Mouse (Mus musculus) limb, embryonic 12.5 days (tissue): ENCODE data around the gene Pmepa1. TPM values are rescaled to one million over a fixed set of nuclear protein-coding genes. Genes with fewer than 3 reads are reported as not detected.

Experiments
- ATAC-seq: fragments of 200-750 bp; cut with Nextera tagmentation; 2 replicates; pipeline ENCODE4 v1.8.0; 2017; ENCODE audit warnings: low read depth, moderate TSS enrichment; ENCODE audit not compliant: insufficient number of reproducible peaks, insufficient read depth, low FRiP score, low TSS enrichment
- H3K27ac ChIP-seq: fragments of 300-500 bp; sonication (generic); 2 replicates; pipeline ENCODE4 v1.5.1; 2016; ENCODE audit warnings: mild to moderate bottlenecking, moderate library complexity
- H3K27me3 ChIP-seq: fragments of 300-500 bp; sonication (generic); 2 replicates; pipeline ENCODE4 v1.6.1; 2016; ENCODE audit warnings: mild to moderate bottlenecking, moderate library complexity
- H3K36me3 ChIP-seq: fragments of 300-500 bp; sonication (generic); 2 replicates; pipeline ENCODE4 v1.6.1; 2016; ENCODE audit warnings: mild to moderate bottlenecking, moderate library complexity
- H3K4me1 ChIP-seq: fragments of 300-500 bp; sonication (generic); replicated peaks from 2 replicates; pipeline ENCODE4 v1.6.1; 2016
- H3K4me2 ChIP-seq: fragments of 300-500 bp; sonication (generic); 2 replicates; pipeline ENCODE4 v1.6.1; 2016; ENCODE audit warnings: mild to moderate bottlenecking, moderate library complexity
- H3K4me3 ChIP-seq: fragments of 300-500 bp; sonication (generic); replicated peaks from 2 replicates; pipeline ENCODE4 v1.5.1; 2016; ENCODE audit warnings: mild to moderate bottlenecking
- H3K9ac ChIP-seq: fragments of 300-500 bp; sonication (generic); replicated peaks from 2 replicates; pipeline ENCODE4 v1.6.1; 2016; ENCODE audit warnings: mild to moderate bottlenecking, moderate library complexity
- H3K9me3 ChIP-seq: fragments of 300-500 bp; sonication (generic); 2 replicates; pipeline ENCODE4 v1.6.1; 2016; ENCODE audit warnings: mild to moderate bottlenecking, moderate library complexity
- WGBS: fragments of 180-500 bp; shearing (Covaris S2); methylation state at CpG from one replicate; pipeline ENCODE4 v1.1.7; 2016; 5-methylcytosine and 5-hydroxymethylcytosine counted together
- polyA plus RNA-seq: library from polyadenylated mRNA; unstranded; fragments of >200 nt; fragmentation: Nextera tagmentation; extraction: Ambion mirVana; gene quantifications from 2 replicates; pipeline ENCODE4 v1.2.1, GENCODE M21; 2016

Gene Pmepa1
- polyA plus RNA-seq, 1 experiment from 2014 or later, result 4.0 TPM

GRCm38 (mm10) chr2:173183836-173184460, 92.4 kb downstream of the Pmepa1 start:
- Histone ChIP-seq H3K27ac (no peak overlapping the region), H3K4me3 (no peak overlapping the region), H3K36me3 (no peaks in the 10 kb centered on the region), H3K4me1 (peaks cover 14% of the 10 kb centered on the region), H3K9me3 (no peaks in the 10 kb centered on the region), H3K27me3 (peaks cover 42% of the 10 kb centered on the region), H3K9ac (no peak overlapping the region), H3K4me2 (no peak overlapping the region)
- WGBS, result 5% methylated on average over 8 of the region's 8 CpGs
- peak; percentile 29; the same call in 1 of the 2 replicates for ATAC-seq

GRCm38 (mm10) chr2:173183311-173183710, 93.0 kb downstream of the Pmepa1 start:
- no peak overlapping the region for H3K9ac ChIP-seq
- H3K27ac ChIP-seq, result no peak overlapping the region
- peaks cover 45% of the 10 kb centered on the region for H3K27me3 ChIP-seq
- H3K4me3 ChIP-seq, result no peak overlapping the region
- H3K4me2 ChIP-seq, result no peak overlapping the region
- 84% methylated on average over 10 of the region's 10 CpGs for WGBS
- H3K4me1 ChIP-seq, result peaks cover 14% of the 10 kb centered on the region
- H3K9me3 ChIP-seq, result no peaks in the 10 kb centered on the region
- no peaks in the 10 kb centered on the region for H3K36me3 ChIP-seq
- ATAC-seq, result no peak

- H3K9ac ChIP-seq, result no peak overlapping the region
- no peak overlapping the region for H3K27ac ChIP-seq
- no peak overlapping the region for H3K4me2 ChIP-seq
- H3K4me3 ChIP-seq, result no peak overlapping the region
- H3K4me1 ChIP-seq, result peaks cover 14% of the 10 kb centered on the region
- H3K36me3 ChIP-seq, result no peaks in the 10 kb centered on the region
- no peaks in the 10 kb centered on the region for H3K9me3 ChIP-seq
- 78% methylated on average over 7 of the region's 7 CpGs for WGBS
- peaks cover 50% of the 10 kb centered on the region for H3K27me3 ChIP-seq
- no peak for ATAC-seq
Observed at GRCm38 (mm10) chr2:173182796-173183195, 93.5 kb downstream of the Pmepa1 start.

GRCm38 (mm10) chr2:173181901-173182300, 94.4 kb downstream of the Pmepa1 start:
- H3K4me3 ChIP-seq, result no peak overlapping the region
- H3K4me2 ChIP-seq, result no peak overlapping the region
- H3K4me1 ChIP-seq, result peaks cover 14% of the 10 kb centered on the region
- no peak overlapping the region for H3K9ac ChIP-seq
- no peaks in the 10 kb centered on the region for H3K36me3 ChIP-seq
- no peaks in the 10 kb centered on the region for H3K9me3 ChIP-seq
- WGBS, result 86% methylated on average over 7 of the region's 7 CpGs
- H3K27me3 ChIP-seq, result peaks cover 51% of the 10 kb centered on the region
- no peak for ATAC-seq
- no peak overlapping the region for H3K27ac ChIP-seq

- WGBS, result 64% methylated on average over 4 of the region's 5 CpGs
Observed at GRCm38 (mm10) chr2:173181486-173181885, 94.8 kb downstream of the Pmepa1 start.

GRCm38 (mm10) chr2:173180721-173181388, 95.5 kb downstream of the Pmepa1 start:
- no peaks in the 10 kb centered on the region for H3K36me3 ChIP-seq
- no peak overlapping the region for H3K9ac ChIP-seq
- 0 out of 2 replicates have a peak, but pooled peaks cover 1% of the 10 kb centered on the region for H3K9me3 ChIP-seq
- H3K4me3 ChIP-seq, result no peak overlapping the region
- no peak overlapping the region for H3K4me2 ChIP-seq
- peaks cover 54% of the 10 kb centered on the region for H3K27me3 ChIP-seq
- no peak overlapping the region for H3K27ac ChIP-seq
- WGBS, result 78% methylated on average over 11 of the region's 11 CpGs
- H3K4me1 ChIP-seq, result peaks cover 14% of the 10 kb centered on the region
- no peak for ATAC-seq

More at GRCm38 (mm10) chr2:173181486-173181885, 94.8 kb downstream of the Pmepa1 start:
- no peak overlapping the region for H3K27ac ChIP-seq
- H3K4me3 ChIP-seq, result no peak overlapping the region
- peaks cover 14% of the 10 kb centered on the region for H3K4me1 ChIP-seq
- H3K27me3 ChIP-seq, result peaks cover 54% of the 10 kb centered on the region
- no peaks in the 10 kb centered on the region for H3K9me3 ChIP-seq
- ATAC-seq, result no peak
- no peaks in the 10 kb centered on the region for H3K36me3 ChIP-seq
- H3K9ac ChIP-seq, result no peak overlapping the region
- H3K4me2 ChIP-seq, result no peak overlapping the region

- Histone ChIP-seq H3K27me3 (peaks cover 51% of the 10 kb centered on the region), H3K9me3 (0 out of 2 replicates have a peak, but pooled peaks cover 4% of the 10 kb centered on the region), H3K4me2 (no peak overlapping the region), H3K4me3 (no peak overlapping the region), H3K27ac (no peak overlapping the region), H3K9ac (no peak overlapping the region), H3K4me1 (peaks cover 14% of the 10 kb centered on the region), H3K36me3 (no peaks in the 10 kb centered on the region)
- no peak for ATAC-seq
- 83% methylated on average over 4 of the region's 4 CpGs for WGBS
Observed at GRCm38 (mm10) chr2:173180026-173180425, 96.3 kb downstream of the Pmepa1 start.

GRCm38 (mm10) chr2:173179046-173179445, 97.3 kb downstream of the Pmepa1 start:
- Histone ChIP-seq H3K4me2 (no peak overlapping the region), H3K9ac (no peak overlapping the region), H3K4me3 (no peak overlapping the region), H3K9me3 (0 out of 2 replicates have a peak, but pooled peaks cover 4% of the 10 kb centered on the region), H3K27me3 (peaks cover 49% of the 10 kb centered on the region), H3K4me1 (peaks cover 22% of the 10 kb centered on the region), H3K27ac (no peak overlapping the region), H3K36me3 (no peaks in the 10 kb centered on the region)
- no peak for ATAC-seq
- WGBS, result 87% methylated on average over 7 of the region's 7 CpGs

GRCm38 (mm10) chr2:173177951-173178350, 98.4 kb downstream of the Pmepa1 start:
- H3K9ac ChIP-seq, result no peak overlapping the region
- 0 out of 2 replicates have a peak, but pooled peaks cover 4% of the 10 kb centered on the region for H3K9me3 ChIP-seq
- H3K4me2 ChIP-seq, result no peak overlapping the region
- peaks cover 43% of the 10 kb centered on the region for H3K27me3 ChIP-seq
- WGBS, result 89% methylated on average over 8 of the region's 8 CpGs
- no peak overlapping the region for H3K4me3 ChIP-seq
- no peak overlapping the region for H3K27ac ChIP-seq
- H3K4me1 ChIP-seq, result peaks cover 30% of the 10 kb centered on the region
- ATAC-seq, result no peak
- no peaks in the 10 kb centered on the region for H3K36me3 ChIP-seq

GRCm38 (mm10) chr2:173177481-173177880, 98.9 kb downstream of the Pmepa1 start:
- H3K4me1 ChIP-seq, result peaks cover 34% of the 10 kb centered on the region
- peaks cover 45% of the 10 kb centered on the region for H3K27me3 ChIP-seq
- no peak overlapping the region for H3K4me3 ChIP-seq
- ATAC-seq, result no peak
- H3K9me3 ChIP-seq, result 0 out of 2 replicates have a peak, but pooled peaks cover 4% of the 10 kb centered on the region
- 84% methylated on average over 5 of the region's 5 CpGs for WGBS
- H3K4me2 ChIP-seq, result no peak overlapping the region
- no peak overlapping the region for H3K27ac ChIP-seq
- H3K36me3 ChIP-seq, result no peaks in the 10 kb centered on the region
- no peak overlapping the region for H3K9ac ChIP-seq

GRCm38 (mm10) chr2:173175703-173176102, 100.6 kb downstream of the Pmepa1 start:
- no peak for ATAC-seq
- no peak overlapping the region for H3K27ac ChIP-seq
- H3K9me3 ChIP-seq, result 0 out of 2 replicates have a peak, but pooled peaks cover 4% of the 10 kb centered on the region
- no peak overlapping the region for H3K4me2 ChIP-seq
- no peak overlapping the region for H3K9ac ChIP-seq
- peaks cover 41% of the 10 kb centered on the region for H3K27me3 ChIP-seq
- WGBS, result 89% methylated on average over 5 of the region's 5 CpGs
- H3K4me1 ChIP-seq, result peaks cover 39% of the 10 kb centered on the region
- H3K36me3 ChIP-seq, result no peaks in the 10 kb centered on the region
- H3K4me3 ChIP-seq, result no peak overlapping the region
